Mouse (Mus musculus): ENCODE measurements around the gene Samd4b.
A peak's percentile ranks its signal among the peaks of the same experiment; 100 is the strongest.
"Not testable (repeated sequence)": the region's sequence is repeated elsewhere in the genome, so short reads cannot be mapped to it uniquely, and the experiment has no call there.

Gene Samd4b

DNA sequence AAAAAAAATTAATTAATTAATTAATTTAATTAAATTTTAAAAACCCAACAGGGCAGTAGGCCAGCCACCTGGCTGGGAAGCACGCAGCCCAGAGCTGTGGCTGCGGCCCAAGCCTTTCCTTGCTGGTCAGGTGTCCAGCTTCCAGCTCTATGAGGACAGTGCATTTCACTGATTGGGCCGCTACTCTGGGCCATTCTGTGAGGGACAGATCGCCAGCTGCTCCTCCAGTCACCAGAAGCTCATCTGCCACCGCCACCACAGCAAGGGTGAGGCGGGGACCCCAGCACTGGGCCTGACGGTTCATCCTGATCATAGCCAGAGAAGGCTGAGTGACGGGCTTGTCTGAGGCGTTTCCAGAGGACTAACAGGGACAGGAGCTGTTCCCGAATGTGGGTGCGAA is 36.0 kb downstream of the Samd4b start:
- no peak for DNase-seq (ENCODE audit: low spot score)

DNA sequence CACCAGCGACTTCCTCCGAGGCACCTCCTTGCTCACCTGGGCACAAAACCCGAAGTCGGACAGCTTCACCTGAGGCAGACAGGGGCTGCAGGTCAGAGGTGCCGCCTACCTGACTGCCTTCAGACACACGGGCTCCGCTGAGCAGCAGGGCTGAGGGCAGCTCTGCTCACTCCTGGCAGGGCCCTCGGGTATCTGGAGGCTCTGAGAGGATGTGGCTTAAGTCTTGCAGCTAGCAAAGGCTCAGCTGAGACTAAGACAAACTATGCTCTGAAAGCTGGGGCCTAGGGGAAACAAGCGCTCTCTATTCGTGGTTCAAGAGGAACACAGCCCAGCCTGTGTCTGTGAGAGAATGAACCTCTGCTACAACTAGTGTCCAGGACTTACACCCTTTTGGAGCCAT is 37.1 kb downstream of the Samd4b start:
- DNase-seq (ENCODE audit: low spot score) = no peak

DNA sequence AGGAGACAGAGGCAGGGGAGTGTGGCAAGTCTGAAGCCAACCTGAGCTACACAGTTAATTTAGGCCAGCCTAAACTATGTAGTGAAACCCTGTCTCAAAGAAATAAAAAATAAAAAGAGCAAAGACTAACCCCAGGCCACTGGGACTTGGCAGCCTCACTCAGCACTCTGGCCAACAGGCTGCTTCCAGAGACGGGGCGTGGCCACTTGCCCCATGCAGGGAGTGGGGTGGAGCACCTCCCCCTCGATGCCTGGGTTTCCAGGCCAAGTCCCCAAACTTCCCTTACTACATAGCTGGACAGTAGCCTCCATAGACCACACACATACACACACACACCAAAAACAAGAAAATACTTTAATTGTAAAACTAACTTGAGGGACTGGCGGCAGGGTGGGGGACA is 39.5 kb downstream of the Samd4b start:
- DNase-seq (ENCODE audit: low spot score) = no peak

DNA sequence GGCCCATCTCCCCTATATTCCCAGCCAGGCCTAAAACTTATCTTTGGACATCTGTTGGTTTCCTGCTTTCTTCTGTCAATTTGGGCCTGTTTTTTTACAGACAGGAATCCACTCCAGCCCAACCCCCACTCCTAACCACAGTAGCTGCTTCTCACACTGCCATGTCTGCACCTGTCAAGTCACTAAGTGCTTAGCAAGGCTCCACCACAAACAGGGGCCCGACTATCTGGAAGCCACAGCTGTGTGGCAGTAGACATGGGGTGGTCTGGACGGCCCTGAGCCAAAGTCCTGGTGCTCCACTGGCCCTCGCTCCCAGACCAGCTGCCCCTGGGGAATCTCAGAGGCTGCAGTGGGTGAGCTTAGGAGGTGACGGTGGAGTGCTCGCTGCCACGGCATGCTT is 40.2 kb downstream of the Samd4b start:
- DNase-seq (ENCODE audit: low spot score) = no peak

DNA sequence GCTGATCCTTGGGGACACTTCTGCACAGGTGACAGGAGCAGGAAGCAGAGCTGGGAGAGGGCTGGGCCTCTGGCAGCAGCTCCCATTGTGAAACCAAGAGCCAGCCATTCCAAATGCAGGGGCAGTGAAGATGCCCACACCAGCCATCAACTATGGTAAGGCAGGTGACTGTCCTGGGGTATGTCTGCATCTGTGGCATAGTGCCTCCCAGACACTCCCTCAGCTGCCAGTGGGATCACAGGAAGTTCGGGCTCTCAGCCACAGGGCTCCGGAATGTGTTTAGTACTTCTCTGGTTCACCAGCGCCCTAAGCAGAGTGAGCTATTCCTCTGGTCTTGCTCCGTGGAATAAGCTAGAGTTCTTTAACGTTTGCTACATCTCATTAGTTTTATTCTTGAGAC is 40.9 kb downstream of the Samd4b start:
- no peak for DNase-seq (ENCODE audit: low spot score)

DNA sequence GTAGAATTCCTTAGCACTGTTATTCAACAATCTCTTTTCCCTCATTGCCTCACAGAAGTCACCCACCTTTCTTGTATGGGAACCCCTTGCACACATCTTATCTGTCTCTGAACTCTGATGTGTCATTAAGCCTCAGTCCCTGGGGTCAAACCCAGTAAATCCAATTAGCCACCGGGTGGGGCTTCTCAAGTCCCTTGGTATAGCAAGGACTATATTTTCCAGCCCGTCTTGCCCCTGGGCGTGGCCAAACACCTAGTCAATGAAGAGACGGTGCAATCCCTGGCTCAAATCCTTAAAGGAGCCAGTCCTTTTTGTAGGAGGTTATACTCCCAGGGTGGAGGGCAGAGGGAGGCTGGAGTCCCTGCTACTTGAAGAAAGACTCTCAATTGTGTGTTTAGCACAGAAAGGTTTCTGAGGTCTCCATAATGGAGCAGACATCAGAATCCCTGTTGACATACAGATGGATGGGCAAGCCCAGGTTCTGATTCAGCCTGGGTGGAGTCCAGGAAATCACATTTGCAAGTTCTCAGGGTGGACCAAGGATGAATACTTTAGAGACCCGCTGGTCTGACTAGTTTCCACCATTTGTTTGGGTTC is 41.9 kb downstream of the Samd4b start:
- DNase-seq (ENCODE audit: low spot score) = no peak

DNA sequence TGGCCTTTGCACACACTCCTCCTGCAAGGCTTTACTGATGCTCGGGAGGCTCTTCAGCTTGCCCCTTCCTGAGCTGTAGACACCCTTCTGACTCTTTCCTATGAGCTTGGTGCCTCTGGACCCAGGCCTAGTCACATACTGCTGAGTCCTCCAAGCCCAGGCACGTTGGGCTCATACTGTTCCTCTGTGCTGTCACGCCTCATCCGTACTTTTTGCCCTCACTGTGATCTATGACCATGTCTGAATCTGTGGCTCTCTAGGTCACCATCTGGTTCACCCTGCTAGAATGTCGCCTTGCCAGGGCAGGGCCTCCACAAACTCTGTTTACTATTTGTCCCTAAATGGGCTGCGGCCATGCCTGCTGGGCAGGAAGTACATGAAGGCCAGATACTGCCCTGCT is 44.9 kb downstream of the Samd4b start:
- no peak for DNase-seq (ENCODE audit: low spot score)

DNA sequence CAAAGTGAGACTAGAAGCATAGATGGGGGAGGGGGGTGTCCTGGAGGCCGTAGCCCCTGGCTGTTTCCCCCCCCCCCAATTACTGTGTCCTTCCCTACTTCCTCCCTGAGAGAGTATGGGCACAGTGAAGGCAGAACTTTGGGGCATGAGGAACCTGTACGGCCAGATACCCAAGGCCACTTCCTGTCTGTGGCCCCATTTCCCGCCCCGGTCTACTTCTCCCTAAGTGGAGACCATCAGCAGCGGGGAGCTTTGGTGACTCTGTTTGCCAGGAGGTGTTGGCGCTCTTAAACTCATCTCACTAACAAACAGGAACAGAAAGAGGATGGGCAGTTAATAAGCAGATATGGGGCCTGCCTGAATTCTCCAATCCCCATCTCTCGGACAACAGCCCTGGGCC is 50.3 kb downstream of the Samd4b start:
- DNase-seq (ENCODE audit: low spot score) = no peak

DNA sequence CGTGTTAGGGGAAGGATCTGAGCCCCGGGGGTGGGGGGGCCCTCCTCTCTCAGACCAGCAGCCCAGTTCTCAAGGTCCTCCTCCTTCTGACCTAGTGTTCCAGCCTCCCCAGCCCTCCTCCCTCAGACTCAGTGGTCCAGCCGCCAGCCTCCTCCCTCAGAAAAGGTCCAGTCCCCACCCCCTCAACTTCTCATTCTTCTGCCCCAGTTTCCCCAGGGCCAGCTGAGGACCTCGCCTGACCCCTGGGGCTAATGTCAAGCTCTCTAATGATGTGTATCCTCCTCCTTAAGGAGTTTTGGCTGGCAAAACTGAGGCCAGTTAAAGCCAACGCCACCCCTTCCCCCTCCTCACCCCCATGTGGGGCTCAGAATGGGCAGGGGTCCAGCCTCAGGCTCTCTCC is 50.8 kb downstream of the Samd4b start, which contains the start of gene Nccrp1:
Gene Nccrp1 (minus strand): TSS at position 101 of the 400 bp plus-strand sequence.
- no peak for DNase-seq (ENCODE audit: low spot score)

DNA sequence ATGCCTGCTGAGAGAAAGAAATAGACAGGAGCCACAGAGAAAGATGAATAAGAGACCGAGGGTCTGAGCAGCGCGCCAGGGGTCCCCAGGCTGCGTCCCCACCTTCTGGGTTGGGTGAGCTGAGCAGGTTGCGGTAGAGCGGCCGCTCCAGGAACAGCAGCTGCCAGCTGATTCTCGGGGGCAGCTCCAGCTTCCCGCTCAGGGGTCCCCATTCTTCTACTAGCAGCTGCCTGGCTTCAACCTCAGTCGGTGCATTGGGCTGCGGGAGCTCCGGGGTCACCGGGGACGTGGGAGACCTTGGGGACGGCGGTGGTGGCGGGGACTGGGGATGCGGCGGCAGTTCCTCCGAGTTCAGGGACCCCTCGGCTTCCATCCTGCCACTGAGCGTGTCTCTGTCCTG is 51.3 kb downstream of the Samd4b start:
- DNase-seq (ENCODE audit: low spot score) = no peak

DNA sequence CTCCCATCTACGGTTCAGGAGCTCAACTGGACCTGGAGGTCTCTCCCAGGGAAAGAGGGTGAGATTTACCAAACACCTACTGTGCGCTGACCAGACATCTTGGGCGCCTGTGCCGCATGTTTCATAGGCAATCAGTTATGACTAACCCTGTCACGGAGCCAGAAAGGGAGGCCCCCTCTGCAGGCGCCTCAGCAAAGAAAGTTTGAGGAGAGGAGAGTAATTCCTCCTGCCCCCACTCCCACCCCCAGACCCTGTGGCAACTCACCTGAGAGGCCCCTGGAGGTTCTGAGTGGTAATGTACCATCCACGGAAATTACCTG is 52.1 kb downstream of the Samd4b start:
- no peak for DNase-seq (ENCODE audit: low spot score)

DNA sequence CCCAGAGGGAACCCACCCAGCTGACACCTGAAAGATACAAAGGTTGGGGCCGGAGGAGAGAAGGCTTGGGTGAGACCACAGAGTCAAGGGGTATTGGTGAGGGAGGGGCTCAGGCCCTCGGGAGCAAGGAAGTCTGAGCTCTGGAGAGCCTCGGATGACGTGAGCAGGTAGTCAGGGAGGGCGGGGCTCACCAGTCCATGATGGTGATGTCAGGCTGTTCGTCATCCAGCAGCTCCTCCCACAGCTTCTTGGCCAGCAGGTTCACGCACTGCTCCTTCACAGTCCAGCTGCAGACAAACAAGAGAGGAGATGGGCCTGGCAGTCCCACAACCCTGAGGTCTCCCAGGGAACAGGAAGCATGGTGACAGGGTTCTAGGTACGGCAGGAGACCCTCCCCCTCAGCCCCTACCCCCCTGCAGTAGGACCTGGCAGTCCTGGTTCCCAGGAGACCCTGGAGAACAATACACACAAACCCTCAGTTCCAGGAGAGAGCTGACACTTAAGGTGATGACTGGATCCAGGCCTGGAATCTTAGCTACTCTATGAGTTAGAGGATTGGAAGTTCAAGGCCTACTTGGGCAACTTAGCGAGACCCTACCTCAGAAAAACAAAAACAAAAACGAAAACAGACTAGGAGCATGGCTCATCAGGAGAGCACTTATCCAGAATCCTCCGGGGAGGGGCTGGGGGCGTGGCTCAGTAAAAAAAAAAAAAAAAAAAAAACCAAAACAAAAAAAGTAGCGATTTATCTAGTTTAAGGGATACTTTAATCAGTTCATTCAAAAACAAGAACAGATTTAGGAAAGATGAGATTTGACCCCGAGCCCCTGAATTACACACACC is 52.7 kb downstream of the Samd4b start:
- no peak for DNase-seq (ENCODE audit: low spot score)

DNA sequence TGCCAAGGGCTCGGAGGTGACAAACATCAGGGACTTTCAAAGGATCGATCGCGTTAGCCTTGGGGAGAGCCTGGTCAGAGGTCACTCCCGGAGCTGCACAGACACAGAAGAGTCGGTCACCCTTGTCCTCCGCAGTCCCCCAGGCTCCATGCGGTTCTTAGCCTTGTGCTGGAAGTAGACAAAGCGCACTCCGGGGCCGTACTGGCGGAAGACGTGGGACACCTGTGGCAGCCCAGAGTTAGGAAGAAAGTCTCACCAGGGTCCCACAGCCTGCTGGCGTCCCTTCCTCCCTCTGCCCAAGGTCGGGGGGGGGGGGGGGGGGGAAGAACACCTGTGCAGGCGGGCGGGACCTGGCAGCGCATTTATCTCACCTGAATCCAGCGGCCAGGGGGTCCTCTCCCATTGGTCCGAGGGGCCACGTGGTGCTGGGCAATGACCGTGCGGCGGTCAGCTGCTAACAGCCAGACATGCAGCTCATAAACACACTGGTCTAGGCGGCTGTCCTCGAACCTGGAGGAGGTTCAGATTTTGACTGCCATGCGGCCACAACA is 53.8 kb downstream of the Samd4b start:
- DNase-seq (ENCODE audit: low spot score) = no peak

DNA sequence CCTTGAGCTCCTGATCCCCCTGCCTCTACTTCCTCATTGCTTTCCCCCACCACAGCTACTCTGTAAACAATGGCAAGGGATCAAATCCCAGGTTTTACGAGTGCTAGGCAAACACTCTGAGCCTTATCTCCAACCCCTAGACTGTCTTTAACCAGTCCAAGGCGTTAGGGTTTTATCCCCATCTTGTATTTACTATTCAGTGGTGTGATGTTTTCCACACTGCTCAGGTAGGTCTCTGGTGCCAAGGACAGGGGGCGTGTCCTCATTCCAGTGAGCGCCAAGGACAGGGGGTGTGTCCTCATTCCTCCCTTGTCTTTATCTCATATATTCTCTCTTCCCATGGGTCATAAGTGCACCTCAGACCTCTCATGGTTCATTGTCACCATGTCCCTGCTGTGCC is 57.4 kb downstream of the Samd4b start, which contains the start of gene Sycn:
Gene Sycn (plus strand): TSS at position 360 of the 400 bp plus-strand sequence.
- no peak for DNase-seq (ENCODE audit: low spot score)

DNA sequence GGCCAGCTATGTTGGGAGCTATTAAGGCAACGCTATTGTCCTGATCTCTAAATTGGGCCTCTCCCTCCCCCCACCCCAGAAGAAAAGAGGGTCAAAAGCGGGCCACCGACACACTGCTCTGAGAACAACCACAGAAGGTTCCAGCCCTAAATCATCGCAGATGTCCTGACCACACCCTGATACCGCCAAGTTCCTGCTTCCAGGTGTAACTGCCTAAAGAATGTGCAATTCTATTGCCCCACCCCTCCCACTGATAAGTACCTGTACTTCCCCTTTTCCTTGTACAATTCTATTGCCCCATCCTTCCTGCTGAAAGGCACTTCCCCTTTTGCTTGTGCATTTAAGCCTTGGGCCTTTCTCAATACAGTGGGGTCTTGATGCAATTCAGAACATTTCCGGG is 59.1 kb downstream of the Samd4b start:
- not testable (repeated sequence) for DNase-seq (ENCODE audit: low spot score)

DNA sequence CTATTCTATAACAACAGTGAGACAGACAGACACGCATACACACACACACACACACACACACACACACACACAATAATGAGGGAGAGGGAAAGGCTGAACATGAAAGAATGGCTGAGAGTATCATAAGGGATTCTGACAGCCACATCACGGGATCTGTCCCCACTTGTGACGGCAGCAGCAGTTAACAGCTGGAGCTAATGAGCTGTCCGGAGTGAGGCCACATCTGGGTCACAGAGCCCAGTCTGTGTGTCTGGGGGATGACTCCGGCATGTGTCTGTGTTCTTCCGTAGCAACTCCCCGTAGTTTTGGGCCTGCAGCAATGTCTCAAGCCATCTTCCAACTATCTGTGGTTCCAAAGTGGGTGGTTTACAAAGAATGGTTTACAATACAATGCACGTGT is 65.9 kb downstream of the Samd4b start:
- no peak for DNase-seq (ENCODE audit: low spot score)

DNA sequence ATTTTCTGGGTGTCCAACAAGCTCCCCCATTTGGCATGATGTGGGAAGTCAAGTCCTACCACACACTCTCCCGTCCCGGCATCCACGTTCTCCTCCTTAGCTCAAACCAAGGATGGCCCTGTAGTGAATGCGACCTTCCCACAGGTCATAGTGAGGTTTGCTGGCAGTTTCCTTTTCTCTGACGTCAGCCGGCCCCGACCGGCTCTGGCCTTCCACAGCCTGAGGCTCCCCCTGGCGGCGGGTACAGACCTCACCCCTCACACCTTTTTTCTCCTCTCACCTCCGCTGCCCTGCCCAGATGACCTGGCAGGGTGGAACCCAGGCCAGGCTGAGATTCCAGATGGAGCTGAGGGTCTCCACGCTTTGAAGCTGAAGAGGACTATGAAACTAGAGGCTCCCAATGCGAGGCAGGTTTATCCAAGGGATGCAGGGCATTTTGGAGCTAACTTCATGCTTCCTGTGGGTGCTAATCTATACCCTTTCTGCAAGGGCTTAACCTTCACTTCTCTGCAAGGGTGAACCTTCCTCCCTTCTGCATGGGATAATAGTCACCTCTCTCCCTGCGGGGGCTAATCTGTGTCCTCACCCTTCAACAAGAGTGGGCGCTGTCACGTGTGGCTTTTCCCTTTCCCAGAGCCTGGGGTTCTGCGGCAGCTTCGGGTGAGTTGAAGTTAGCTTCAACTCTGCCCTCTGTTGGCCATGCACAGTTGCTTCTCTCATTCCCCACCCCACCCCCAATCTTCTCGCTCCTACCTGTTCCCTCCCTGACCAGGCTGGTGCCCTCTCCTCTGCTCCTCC is 69.8 kb downstream of the Samd4b start:
- peak; percentile 69 for DNase-seq (ENCODE audit: low spot score)

DNA sequence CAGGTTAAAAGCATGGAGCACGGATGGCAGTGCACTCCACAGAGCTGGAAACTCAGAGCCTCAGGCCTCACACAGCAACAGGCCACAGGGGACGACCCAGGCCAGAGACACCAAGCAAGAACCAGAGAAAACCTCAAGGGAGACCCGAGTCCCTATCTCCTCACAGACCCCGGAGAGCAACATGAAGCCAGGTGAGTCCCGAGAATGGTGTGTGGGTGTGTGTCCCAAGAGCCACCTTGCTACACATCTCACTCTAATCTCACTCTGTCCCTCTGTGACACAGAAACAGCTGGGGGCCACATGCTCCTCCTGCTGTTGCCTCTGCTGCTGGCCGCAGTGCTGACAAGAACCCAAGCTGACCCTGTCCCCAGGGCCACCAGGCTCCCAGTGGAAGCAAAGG is 75.4 kb downstream of the Samd4b start, which contains the start of gene Ifnl3:
Gene Ifnl3 (plus strand): TSS at position 301 of the 400 bp plus-strand sequence.
- DNase-seq (ENCODE audit: low spot score) = not testable (repeated sequence)

DNA sequence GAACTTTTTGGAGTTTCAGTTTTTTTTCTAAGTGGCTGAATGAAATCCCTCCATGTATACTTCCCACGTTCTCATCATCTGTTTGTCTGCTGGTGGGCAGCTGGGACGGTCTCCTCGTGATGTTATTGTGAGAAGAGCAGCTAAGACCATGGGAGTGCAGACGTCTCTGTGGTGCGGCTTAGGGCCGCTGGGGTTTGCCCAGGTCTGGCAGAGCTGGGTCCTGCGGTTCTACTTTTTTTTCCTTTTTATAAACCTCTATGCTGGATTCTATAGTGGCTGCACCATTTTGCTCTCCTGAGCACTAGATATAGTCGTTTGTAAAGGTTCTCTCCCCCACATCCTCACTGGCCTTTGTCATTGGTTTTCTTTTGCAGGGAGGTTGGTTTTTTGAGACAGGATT is 86.5 kb downstream of the Samd4b start:
- no peak for DNase-seq (ENCODE audit: low spot score)

DNA sequence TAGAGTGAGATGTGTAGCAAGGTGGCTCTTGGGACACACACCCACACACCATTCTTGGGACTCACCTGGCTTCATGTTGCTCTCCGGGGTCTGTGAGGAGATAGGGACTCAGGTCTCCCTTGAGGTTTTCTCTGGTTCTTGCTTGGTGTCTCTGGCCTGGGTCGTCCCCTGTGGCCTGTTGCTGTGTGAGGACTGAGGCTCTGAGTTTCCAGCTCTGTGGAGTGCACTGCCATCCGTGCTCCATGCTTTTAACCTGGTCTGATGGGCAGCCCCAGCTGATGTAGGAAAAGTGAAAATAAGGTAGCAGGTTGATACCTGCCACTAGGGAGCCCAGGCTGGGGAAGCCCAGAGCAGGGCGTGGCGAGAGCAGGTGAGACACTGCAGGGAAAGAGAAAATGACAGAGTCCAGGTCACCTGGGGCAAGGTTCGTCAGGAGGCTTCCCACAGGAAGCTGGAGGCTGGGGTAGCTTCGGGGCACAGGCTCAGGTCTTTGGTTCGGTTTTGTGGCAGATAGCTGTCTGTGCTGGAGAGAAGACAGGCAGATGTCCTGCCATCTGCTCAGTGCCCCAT is 87.5 kb downstream of the Samd4b start, which contains the start of gene Ifnl2:
Gene Ifnl2 (minus strand): TSS at position 51 of the 570 bp plus-strand sequence.
- not testable (repeated sequence) for DNase-seq (ENCODE audit: low spot score)

DNA sequence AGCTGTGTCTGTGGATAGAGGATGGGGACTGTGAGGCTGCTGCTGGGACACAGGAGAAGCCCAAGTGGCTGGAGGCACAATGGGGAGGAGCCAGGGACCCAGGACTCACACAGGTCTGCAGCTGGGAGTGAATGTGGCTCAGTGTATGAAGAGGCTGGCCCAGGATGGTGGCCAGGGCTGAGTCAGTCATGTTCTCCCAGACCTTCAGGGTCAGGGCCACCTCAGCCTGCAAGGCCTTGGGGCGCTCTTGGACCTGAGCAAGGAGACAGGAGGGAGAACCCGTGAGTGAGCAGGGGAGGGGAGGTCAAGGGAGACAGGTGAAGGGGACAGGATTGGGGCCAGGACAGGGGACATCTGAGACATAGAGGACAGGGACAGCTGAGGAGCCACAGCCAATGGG is 88.8 kb downstream of the Samd4b start:
- DNase-seq (ENCODE audit: low spot score) = not testable (repeated sequence)

DNA sequence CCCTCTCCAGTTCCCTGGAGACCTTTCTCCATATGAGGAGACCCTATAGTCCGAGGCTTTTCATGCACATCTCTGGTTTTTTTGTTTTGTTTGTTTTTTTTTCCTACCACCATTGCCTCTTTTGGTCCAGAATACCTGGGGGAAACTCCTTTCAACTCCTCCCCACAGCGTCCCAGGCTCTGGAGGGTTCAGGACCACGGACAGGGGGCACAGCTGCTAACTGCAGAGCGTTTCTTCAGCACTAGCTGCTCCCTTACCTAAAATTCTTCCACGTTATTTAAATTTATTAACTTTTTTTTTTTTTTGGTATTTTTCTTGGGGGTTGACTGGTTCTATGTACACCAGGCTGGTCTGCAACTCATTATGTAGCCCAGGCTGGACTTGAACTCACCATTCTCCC is 92.4 kb downstream of the Samd4b start:
- no peak for DNase-seq (ENCODE audit: low spot score)
